In the genomic region with DNA sequence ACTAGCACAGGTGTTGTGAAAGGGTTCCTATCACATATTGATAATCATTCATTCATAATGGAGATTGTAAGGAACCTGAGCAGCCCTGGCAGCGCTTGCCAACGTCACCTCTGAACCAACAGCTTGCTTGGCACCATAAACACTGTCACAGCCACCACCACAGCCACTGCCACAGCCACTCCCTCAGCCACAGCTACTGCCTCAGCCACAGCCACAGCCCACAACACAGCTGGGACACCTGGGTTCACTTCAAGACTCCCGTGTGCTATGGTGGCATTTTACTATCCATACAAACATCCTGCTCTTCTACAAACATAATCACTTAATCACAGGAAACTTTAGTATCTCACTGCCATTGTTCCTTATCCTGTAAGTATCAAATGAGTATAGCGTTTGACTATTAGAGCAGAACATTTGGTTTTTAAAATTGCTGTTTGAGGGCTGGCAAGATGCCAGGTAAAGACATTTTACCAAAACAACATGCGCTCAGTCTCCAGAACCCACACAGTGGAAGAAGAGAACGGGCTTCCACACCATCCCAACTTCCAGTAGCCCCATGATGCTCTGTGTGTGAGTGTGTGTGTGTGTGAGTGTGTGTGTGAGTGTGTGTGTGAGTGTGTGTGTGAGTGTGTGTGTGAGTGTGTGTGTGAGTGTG, we compare ENCODE assay signal across 23 mouse cellular contexts. TPM values are rescaled to one million over a fixed set of nuclear protein-coding genes. Genes with fewer than 3 reads are reported as not detected.
A peak's percentile ranks its signal among the peaks of the same experiment; 100 is the strongest.
DNase-seq lines count a peak whose midpoint lies in the region; ATAC-seq and TF ChIP-seq lines count a peak whose summit lies in the region.
"Had no signal": no experiment of that assay in that cellular context is flagged by ENCODE, and none has a peak within 500 bp of the region (broad histone marks: within the 10 kb centered on the region; RNA-seq: fewer than 3 reads in every experiment).

No protein-coding gene starts in this region.

- H3K4me3 ChIP-seq in kidney, postnatal 0 days (replicated peaks; ENCODE audit: low read depth, low read length) = no peak overlapping the region
- no peak overlapping the region for H3K4me3 ChIP-seq in kidney, embryonic 15.5 days (replicated peaks)
- H3K4me3 ChIP-seq in MEL (ENCODE audit: control insufficient read depth in 1 of 2, insufficient read depth in 1 of 2, low read depth in 2 of 2, low read length in 2 of 2) = no peak overlapping the region
- no peak overlapping the region for H3K4me3 ChIP-seq in midbrain, postnatal 0 days (ENCODE audit: low read depth, low read length)
- H3K4me3 ChIP-seq: forebrain, embryonic 15.5 days; heart, embryonic 10.5 days; neural tube, embryonic 15.5 days had no signal

- TF ChIP-seq POLR2A in MEL (IDR thresholded peaks at IDR 0.05; ENCODE audit: control insufficient read depth in 1 of 2, insufficient read depth in 1 of 2, low read depth in 1 of 2, low read length in 2 of 2, poor library complexity in 1 of 2) = no peak
- TF ChIP-seq POLR2A in brain, embryonic 14.5 days (IDR thresholded peaks at IDR 0.05; ENCODE audit: borderline replicate concordance, extremely low read depth, insufficient read depth, insufficient read length, poor library complexity, severe bottlenecking) = no peak

- H3K9me3 ChIP-seq in kidney, postnatal 0 days (replicated peaks; ENCODE audit: low read length) = no peaks in the 10 kb centered on the region
- no peaks in the 10 kb centered on the region for H3K9me3 ChIP-seq in kidney, embryonic 15.5 days (replicated peaks)
- no peaks in the 10 kb centered on the region for H3K9me3 ChIP-seq in MEL (replicated peaks; ENCODE audit: insufficient read depth, low read length)
- no peaks in the 10 kb centered on the region for H3K9me3 ChIP-seq in midbrain, postnatal 0 days (ENCODE audit: low read length)
- H3K9me3 ChIP-seq: forebrain, embryonic 15.5 days; heart, embryonic 10.5 days; neural tube, embryonic 15.5 days had no signal

- no peak for TF ChIP-seq CTCF in kidney, postnatal 0 days (IDR thresholded peaks at IDR 0.05; ENCODE audit: low read depth)
- no peak for TF ChIP-seq CTCF in MEL (IDR thresholded peaks at IDR 0.05 in 2 of 3, conservative IDR thresholded peaks at IDR 0.05 in 1 of 3; ENCODE audit: control insufficient read depth in 1 of 3, insufficient read depth in 1 of 3, low read depth in 2 of 3, low read length in 3 of 3, poor library complexity in 1 of 3, severe bottlenecking in 1 of 3)
- no peak for TF ChIP-seq CTCF in brain, embryonic 14.5 days (IDR thresholded peaks at IDR 0.05; ENCODE audit: borderline replicate concordance, extremely low read depth, insufficient read depth, insufficient read length)
- no peak for TF ChIP-seq CTCF in midbrain, postnatal 0 days (IDR thresholded peaks at IDR 0.05)

- no peak for TF ChIP-seq RAD21 in MEL (IDR thresholded peaks at IDR 0.05; ENCODE audit: low read depth, low read length)

- no peak for TF ChIP-seq EP300 in MEL (IDR thresholded peaks at IDR 0.05; ENCODE audit: low read depth in 1 of 2, low read length in 2 of 2)

- H3K36me3 ChIP-seq in kidney, postnatal 0 days (ENCODE audit: insufficient read depth, low read length) = no peaks in the 10 kb centered on the region
- H3K36me3 ChIP-seq in kidney, embryonic 15.5 days = no peaks in the 10 kb centered on the region
- H3K36me3 ChIP-seq in MEL (ENCODE audit: control insufficient read depth in 1 of 2, insufficient read depth in 2 of 2, low read length in 2 of 2) = peaks cover 0 to 6% of the 10 kb centered on the region in 2 experiments; a peak in 2 of 4 replicates
- no peaks in the 10 kb centered on the region for H3K36me3 ChIP-seq in midbrain, postnatal 0 days (ENCODE audit: insufficient read depth, low read length)
- H3K36me3 ChIP-seq: forebrain, embryonic 15.5 days; heart, embryonic 10.5 days; neural tube, embryonic 15.5 days had no signal

- ATAC-seq in kidney, postnatal 0 days (replicated peaks; ENCODE audit: low FRiP score, low read depth) = no peak
- no peak for ATAC-seq in kidney, embryonic 15.5 days (replicated peaks; ENCODE audit: low FRiP score)
- ATAC-seq in megakaryocyte-erythroid progenitor cell, adult 5-6 weeks (replicated peaks; ENCODE audit: low FRiP score, low TSS enrichment, poor library complexity, severe bottlenecking) = peak; percentile 58
- no peak for ATAC-seq in midbrain, postnatal 0 days (ENCODE audit: low FRiP score)
- no peak for ATAC-seq in monocyte, adult 5-6 weeks (replicated peaks; ENCODE audit: insufficient number of reproducible peaks, low FRiP score, low TSS enrichment, poor library complexity, severe bottlenecking)
- ATAC-seq: forebrain, embryonic 15.5 days had no signal

- no peak overlapping the region for H3K4me2 ChIP-seq in kidney, postnatal 0 days (ENCODE audit: low read length)
- H3K4me2 ChIP-seq in kidney, embryonic 15.5 days = no peak overlapping the region
- no peak overlapping the region for H3K4me2 ChIP-seq in midbrain, postnatal 0 days (ENCODE audit: low read depth, low read length, poor library complexity, severe bottlenecking)
- H3K4me2 ChIP-seq: forebrain, embryonic 15.5 days; liver, embryonic 11.5 days; midbrain, embryonic 11.5 days; neural tube, embryonic 15.5 days had no signal

- 44% methylated on average over 6 of the region's 6 CpGs for WGBS in kidney, postnatal 0 days
- 62% methylated on average over 6 of the region's 6 CpGs for WGBS in kidney, embryonic 15.5 days
- 76% methylated on average over 6 of the region's 6 CpGs for WGBS in midbrain, postnatal 0 days

- H3K4me1 ChIP-seq in kidney, postnatal 0 days (replicated peaks; ENCODE audit: insufficient read depth, low read length) = no peaks in the 10 kb centered on the region
- H3K4me1 ChIP-seq in kidney, embryonic 15.5 days = 0 out of 2 replicates have a peak, but pooled peaks cover 3% of the 10 kb centered on the region
- H3K4me1 ChIP-seq in MEL (ENCODE audit: control insufficient read depth in 1 of 2, insufficient read depth in 2 of 2, low read length in 2 of 2) = peaks cover 1 to 15% of the 10 kb centered on the region in 2 experiments
- no peaks in the 10 kb centered on the region for H3K4me1 ChIP-seq in midbrain, postnatal 0 days (ENCODE audit: insufficient read depth, low read length)
- H3K4me1 ChIP-seq: neural tube, embryonic 15.5 days had no signal

- no peaks in the 10 kb centered on the region for H3K79me2 ChIP-seq in MEL (ENCODE audit: control insufficient read depth, insufficient read depth, low read length, poor library complexity)

- H3K9ac ChIP-seq in kidney, postnatal 0 days (ENCODE audit: low read depth, low read length) = no peak overlapping the region
- H3K9ac ChIP-seq in kidney, embryonic 15.5 days = no peak overlapping the region
- no peak overlapping the region for H3K9ac ChIP-seq in MEL (ENCODE audit: control insufficient read depth, low read depth, low read length, poor library complexity, severe bottlenecking)
- no peak overlapping the region for H3K9ac ChIP-seq in midbrain, postnatal 0 days (replicated peaks; ENCODE audit: low read length, poor library complexity, severe bottlenecking)
- H3K9ac ChIP-seq: forebrain, embryonic 15.5 days; neural tube, embryonic 15.5 days had no signal

- H3K27ac ChIP-seq in kidney, postnatal 0 days = no peak overlapping the region
- H3K27ac ChIP-seq in kidney, embryonic 15.5 days = no peak overlapping the region
- H3K27ac ChIP-seq in MEL (ENCODE audit: control insufficient read depth, low read depth, low read length) = no peak overlapping the region
- no peak overlapping the region for H3K27ac ChIP-seq in midbrain, postnatal 0 days (ENCODE audit: low read depth, low read length)
- H3K27ac ChIP-seq: forebrain, embryonic 15.5 days; heart, embryonic 10.5 days; neural tube, embryonic 15.5 days had no signal

- peak; percentile 54 for DNase-seq in kidney, postnatal 0 days (ENCODE audit: low spot score)
- DNase-seq in MEL (ENCODE audit: low read depth, low spot score) = peak; percentile 60
- peak; percentile 28 for DNase-seq in brain, embryonic 14.5 days (ENCODE audit: low read depth)
- DNase-seq in midbrain, postnatal 0 days (ENCODE audit: low spot score) = no peak
- DNase-seq in cerebellum, postnatal 36 days = no peak
- DNase-seq: adrenal gland, adult 2 months; cerebellum, adult 9-11 months; gastrocnemius, postnatal 36 days; kidney, adult 18-20 months; kidney, postnatal 14 days; lung, adult 18-20 months; right cerebral cortex, postnatal 4 days; thymus, postnatal 14 days had no signal

- H3K27me3 ChIP-seq in kidney, postnatal 0 days (ENCODE audit: insufficient read depth, low read length) = no peaks in the 10 kb centered on the region
- H3K27me3 ChIP-seq in kidney, embryonic 15.5 days = no peaks in the 10 kb centered on the region
- H3K27me3 ChIP-seq in MEL (ENCODE audit: control insufficient read depth in 1 of 2, insufficient read depth in 2 of 2, low read length in 2 of 2) = no peaks in the 10 kb centered on the region
- no peaks in the 10 kb centered on the region for H3K27me3 ChIP-seq in midbrain, postnatal 0 days (ENCODE audit: insufficient read depth, low read length)
- H3K27me3 ChIP-seq: forebrain, embryonic 15.5 days; neural tube, embryonic 15.5 days had no signal

RNA-seq across cellular contexts. Expression of a gene that starts 20.9 kb away (rescaled TPM):
- 0.11 and 0.13 TPM in 2 replicates for polyA plus RNA-seq in kidney, postnatal 0 days (2015; fragmentation: Nextera tagmentation; extraction: Ambion mirVana)
- 0.10 TPM in 1 of 2 replicates, not detected in the other for polyA plus RNA-seq in kidney, embryonic 15.5 days (2015; fragmentation: Nextera tagmentation; extraction: Ambion mirVana)
- not detected in 2 replicates for total RNA-seq in MEL (2012; rRNA removed)
- polyA plus RNA-seq in MEL (2012; ENCODE audit: insufficient read depth in 1 of 2, insufficient read length in 2 of 2, low read depth in 1 of 2, low replicate concordance in 2 of 2, missing spikeins in 1 of 2) = under 1 TPM in 1 of 2 experiments, not detected in 1; 0.04 TPM
- 0.21 and 0.31 TPM in 2 replicates for polyA plus RNA-seq in brain, embryonic 14.5 days (2012; rRNA removed)
- not detected in 2 replicates for total RNA-seq in megakaryocyte-erythroid progenitor cell, adult 5-6 weeks (2014; fragmentation: Nextera tagmentation)
- not detected in 2 replicates for total RNA-seq in megakaryocyte-erythroid progenitor cell, adult 5-6 weeks (2017)
- total RNA-seq in midbrain, postnatal 0 days (2014; rRNA removed) = 1.1 and 1.3 TPM in 2 replicates
- polyA plus RNA-seq in midbrain, postnatal 0 days (2015; fragmentation: Nextera tagmentation; extraction: Ambion mirVana) = 1.8 TPM in 2 replicates
- total RNA-seq in monocyte, adult 5-6 weeks (2017) = not detected in 3 replicates
- total RNA-seq: adrenal gland, adult 2 months had no signal
- polyA plus RNA-seq: adrenal gland, adult 2 months; C2C12; heart, embryonic 10.5 days; liver, embryonic 11.5 days; midbrain, embryonic 11.5 days; stomach, embryonic 16.5 days had no signal

RNA-seq across cellular contexts. Expression of a gene that starts 51.9 kb away (rescaled TPM):
- 209 and 218 TPM in 2 replicates for polyA plus RNA-seq in kidney, postnatal 0 days (2015; fragmentation: Nextera tagmentation; extraction: Ambion mirVana)
- polyA plus RNA-seq in kidney, embryonic 15.5 days (2015; fragmentation: Nextera tagmentation; extraction: Ambion mirVana) = 167 and 186 TPM in 2 replicates
- 56.7 and 60.2 TPM in 2 replicates for total RNA-seq in MEL (2012; rRNA removed)
- 100 to 1,000 TPM in 1 of 2 experiments, 10 to 100 TPM in 1; 85.3 to 507 TPM for polyA plus RNA-seq in MEL (2012; ENCODE audit: insufficient read depth in 1 of 2, insufficient read length in 2 of 2, low read depth in 1 of 2, low replicate concordance in 2 of 2, missing spikeins in 1 of 2)
- polyA plus RNA-seq in brain, embryonic 14.5 days (2012; rRNA removed) = 75.9 and 76.7 TPM in 2 replicates
- 93.1 and 132 TPM in 2 replicates for total RNA-seq in megakaryocyte-erythroid progenitor cell, adult 5-6 weeks (2014; fragmentation: Nextera tagmentation)
- total RNA-seq in megakaryocyte-erythroid progenitor cell, adult 5-6 weeks (2017) = 94.5 and 99.9 TPM in 2 replicates
- total RNA-seq in midbrain, postnatal 0 days (2014; rRNA removed) = 124 and 137 TPM in 2 replicates
- 299 and 315 TPM in 2 replicates for polyA plus RNA-seq in midbrain, postnatal 0 days (2015; fragmentation: Nextera tagmentation; extraction: Ambion mirVana)
- total RNA-seq in monocyte, adult 5-6 weeks (2017) = 67.6 to 82.9 TPM (median 82.5 TPM) in 3 replicates

Comparison
In these comparisons a context has a peak if more than half of its experiments do, and no peak if none do; other contexts are left out.
1. DNase-seq: peak in kidney, postnatal 0 days (single experiment), MEL (single experiment) and brain, embryonic 14.5 days (single experiment); none in midbrain, postnatal 0 days (single experiment) and cerebellum, postnatal 36 days (0 of 2).